In the genomic region with DNA sequence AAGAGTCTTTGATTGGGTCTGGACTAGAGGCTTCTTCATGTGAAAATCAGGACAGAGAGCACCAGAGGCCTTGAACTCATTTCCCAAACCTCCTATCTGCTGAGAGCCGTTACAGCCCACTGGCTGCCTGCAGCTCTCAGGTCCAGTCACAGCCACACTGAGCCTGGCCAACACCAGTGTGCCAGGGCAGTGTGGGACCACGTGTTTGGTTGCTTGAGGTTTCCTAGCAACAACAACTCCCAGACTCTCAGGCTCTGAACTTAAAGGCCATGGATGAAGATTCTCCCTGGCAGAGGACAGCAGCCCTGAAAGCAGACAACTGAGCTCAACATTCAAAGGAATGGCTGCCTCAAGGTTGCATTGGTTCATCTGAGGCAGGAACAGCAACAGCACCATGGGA, we compare ENCODE assay signal across 13 mouse cellular contexts. TPM values are rescaled to one million over a fixed set of nuclear protein-coding genes. Genes with fewer than 3 reads are reported as not detected.
"Had no signal": no experiment of that assay in that cellular context is flagged by ENCODE, and none has a peak within 500 bp of the region (broad histone marks: within the 10 kb centered on the region; RNA-seq: fewer than 3 reads in every experiment).

No protein-coding gene starts in this region.

- H3K4me2 ChIP-seq: liver, embryonic 11.5 days; liver, embryonic 15.5 days; neural tube, embryonic 12.5 days had no signal

- DNase-seq: kidney, postnatal 4 days; lung, adult 2 months; lung, postnatal 4 days; midbrain, embryonic 14.5 days; spleen, adult 18-20 months; thymus, adult 2 months; thymus, postnatal 25 days had no signal

- H3K27me3 ChIP-seq: liver, embryonic 15.5 days; neural tube, embryonic 12.5 days had no signal

- H3K4me3 ChIP-seq: layer of hippocampus, adult 2 months; limb, embryonic 10.5 days; liver, embryonic 15.5 days; midbrain, embryonic 10.5 days; neural tube, embryonic 12.5 days had no signal

RNA-seq across cellular contexts. Expression of a gene that starts 55.7 kb away (rescaled TPM):
- polyA plus RNA-seq: limb, embryonic 10.5 days; midbrain, embryonic 14.5 days had no signal
